Mouse (Mus musculus) lung, postnatal 0 days (tissue): ENCODE measurements around the gene Pacrg. TPM values are rescaled to one million over a fixed set of nuclear protein-coding genes. Genes with fewer than 3 reads are reported as not detected.

Experiments used
- ATAC-seq: fragments of 200-750 bp; cut with Nextera tagmentation; 2 replicates; pipeline ENCODE4 v1.8.0; 2017; ENCODE audit warnings: moderate library complexity
- DNase-seq: peaks from one replicate; pipeline ENCODE4 v3.0.0-alpha.2; 2016; ENCODE audit warnings: low spot score
- H3K27ac ChIP-seq: fragments of 300-500 bp; sonication (generic); 2 replicates; pipeline ENCODE4 v1.5.1; 2014; ENCODE audit warnings: antibody characterized with exemption, mild to moderate bottlenecking, low read length, mixed read lengths
- H3K27me3 ChIP-seq: fragments of 300-500 bp; sonication (generic); replicated peaks from 2 replicates; pipeline ENCODE4 v1.6.1; 2014; ENCODE audit warnings: low read length, mixed read lengths; ENCODE audit not compliant: insufficient read depth
- H3K36me3 ChIP-seq: fragments of 300-500 bp; sonication (generic); 2 replicates; pipeline ENCODE4 v1.6.1; 2014; ENCODE audit warnings: low read length, mixed read lengths; ENCODE audit not compliant: insufficient read depth
- H3K4me1 ChIP-seq: fragments of 300-500 bp; sonication (generic); 2 replicates; pipeline ENCODE4 v1.6.1; 2014; ENCODE audit warnings: antibody characterized with exemption, low read depth, low read length, mixed read lengths; ENCODE audit not compliant: insufficient read depth
- H3K4me2 ChIP-seq: fragments of 300-500 bp; sonication (generic); replicated peaks from 2 replicates; pipeline ENCODE4 v1.6.1; 2014; ENCODE audit warnings: low read depth, mild to moderate bottlenecking, low read length, moderate library complexity, mixed read lengths
- H3K4me3 ChIP-seq: fragments of 300-500 bp; sonication (generic); 2 replicates; pipeline ENCODE4 v1.5.1; 2014; ENCODE audit warnings: low read depth, low read length
- H3K9ac ChIP-seq: fragments of 300-500 bp; sonication (generic); replicated peaks from 2 replicates; pipeline ENCODE4 v1.6.1; 2014; ENCODE audit warnings: low read depth, mild to moderate bottlenecking
- H3K9me3 ChIP-seq: fragments of 300-500 bp; sonication (generic); 2 replicates; pipeline ENCODE4 v1.6.1; 2016; ENCODE audit warnings: low read length, mixed read lengths
- CTCF ChIP-seq: IDR thresholded peaks from 2 replicates; pipeline ENCODE4 v1.5.1; 2016; ENCODE audit warnings: antibody characterized with exemption, mild to moderate bottlenecking
- EP300 ChIP-seq: IDR thresholded peaks from 2 replicates; pipeline ENCODE4 v1.6.1; 2016; ENCODE audit warnings: antibody characterized with exemption, mild to moderate bottlenecking, control low read depth
- WGBS: fragments of 180-500 bp; shearing (Covaris S2); extraction: QIAGEN DNeasy Blood & Tissue Kit; methylation state at CpG from one replicate; pipeline ENCODE4 v1.1.7; 2014; 5-methylcytosine and 5-hydroxymethylcytosine counted together
- polyA plus RNA-seq: library from polyadenylated mRNA; unstranded; fragments of >200 nt; fragmentation: Nextera tagmentation; extraction: Ambion mirVana; gene quantifications from 2 replicates; pipeline ENCODE4 v1.2.1, GENCODE M21; 2015

The Pacrg gene
- polyA plus RNA-seq, 1 experiment from 2014 or later = 6.7 TPM

DNA sequence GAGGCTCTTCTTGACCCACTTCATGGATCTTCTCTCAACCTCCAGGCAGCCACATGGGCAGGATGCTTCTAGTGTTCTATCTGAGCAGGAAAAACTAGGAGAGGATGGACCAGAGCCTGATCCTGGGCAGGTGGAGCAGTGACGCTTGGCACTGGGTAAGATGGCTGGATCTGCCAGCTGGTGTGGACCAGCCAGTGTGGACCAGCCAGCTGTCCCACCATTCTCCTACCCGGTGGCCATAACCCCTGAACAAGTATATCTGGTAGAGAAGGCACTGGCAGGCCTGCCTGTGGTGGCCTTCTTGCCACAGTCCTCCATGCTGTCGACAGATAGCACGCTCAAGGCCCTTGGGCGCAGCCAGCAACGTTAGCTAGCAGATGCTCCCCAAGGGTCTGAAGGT lies 443.2 kb downstream of the Pacrg start:
- H3K27me3 ChIP-seq = no peaks in the 10 kb centered on the region
- H3K4me3 ChIP-seq = no peak overlapping the region
- no peak for DNase-seq
- H3K4me1 ChIP-seq = peaks cover 6% of the 10 kb centered on the region
- no peak overlapping the region for H3K9ac ChIP-seq
- H3K36me3 ChIP-seq = no peaks in the 10 kb centered on the region
- ATAC-seq = no peak
- WGBS = 84% methylated on average over 6 of the region's 6 CpGs
- no peak overlapping the region for H3K4me2 ChIP-seq
- no peaks in the 10 kb centered on the region for H3K9me3 ChIP-seq
- H3K27ac ChIP-seq = no peak overlapping the region
- no peak for TF ChIP-seq CTCF
- no peak for TF ChIP-seq EP300

DNA sequence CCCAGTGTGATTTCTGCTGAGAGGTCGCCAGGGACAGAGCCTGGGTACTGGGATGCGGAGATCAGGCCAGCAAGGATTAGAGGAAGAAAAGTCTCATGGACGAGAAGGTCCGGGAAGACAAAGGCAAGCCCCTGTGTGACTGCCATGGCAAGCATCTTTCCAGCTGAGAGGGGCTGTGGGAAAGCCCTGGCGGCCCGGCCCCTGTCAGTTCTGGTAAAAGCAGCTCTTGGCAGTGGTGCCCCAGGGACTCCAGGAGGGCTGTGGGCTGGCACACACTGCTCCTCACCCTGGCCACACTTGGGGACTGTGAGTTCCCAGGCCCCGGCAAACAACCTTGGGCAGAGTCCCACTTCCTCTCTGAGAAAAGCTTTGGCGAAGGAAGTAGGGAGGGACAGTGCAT lies 445.3 kb downstream of the Pacrg start:
- H3K36me3 ChIP-seq = no peaks in the 10 kb centered on the region
- H3K4me3 ChIP-seq = no peak overlapping the region
- H3K27ac ChIP-seq = no peak overlapping the region
- ATAC-seq (no peak), DNase-seq (no peak)
- TF ChIP-seq CTCF = no peak
- no peak for TF ChIP-seq EP300
- H3K4me2 ChIP-seq = no peak overlapping the region
- H3K27me3 ChIP-seq = no peaks in the 10 kb centered on the region
- 83% methylated on average over 8 of the region's 8 CpGs for WGBS
- no peak overlapping the region for H3K9ac ChIP-seq
- peaks cover 6% of the 10 kb centered on the region for H3K4me1 ChIP-seq
- no peaks in the 10 kb centered on the region for H3K9me3 ChIP-seq

- Histone ChIP-seq H3K4me2 (no peak overlapping the region), H3K9me3 (no peaks in the 10 kb centered on the region), H3K4me3 (no peak overlapping the region), H3K27me3 (no peaks in the 10 kb centered on the region), H3K36me3 (no peaks in the 10 kb centered on the region), H3K4me1 (peaks cover 6% of the 10 kb centered on the region), H3K27ac (no peak overlapping the region), H3K9ac (no peak overlapping the region)
- no peak for DNase-seq
- TF ChIP-seq CTCF (no peak), EP300 (no peak)
- 80% methylated on average over 4 of the region's 4 CpGs for WGBS
- no peak for ATAC-seq
These were observed 446.3 kb downstream of the Pacrg start for GRCm38 (mm10) chr17:10393766-10394165.

DNA sequence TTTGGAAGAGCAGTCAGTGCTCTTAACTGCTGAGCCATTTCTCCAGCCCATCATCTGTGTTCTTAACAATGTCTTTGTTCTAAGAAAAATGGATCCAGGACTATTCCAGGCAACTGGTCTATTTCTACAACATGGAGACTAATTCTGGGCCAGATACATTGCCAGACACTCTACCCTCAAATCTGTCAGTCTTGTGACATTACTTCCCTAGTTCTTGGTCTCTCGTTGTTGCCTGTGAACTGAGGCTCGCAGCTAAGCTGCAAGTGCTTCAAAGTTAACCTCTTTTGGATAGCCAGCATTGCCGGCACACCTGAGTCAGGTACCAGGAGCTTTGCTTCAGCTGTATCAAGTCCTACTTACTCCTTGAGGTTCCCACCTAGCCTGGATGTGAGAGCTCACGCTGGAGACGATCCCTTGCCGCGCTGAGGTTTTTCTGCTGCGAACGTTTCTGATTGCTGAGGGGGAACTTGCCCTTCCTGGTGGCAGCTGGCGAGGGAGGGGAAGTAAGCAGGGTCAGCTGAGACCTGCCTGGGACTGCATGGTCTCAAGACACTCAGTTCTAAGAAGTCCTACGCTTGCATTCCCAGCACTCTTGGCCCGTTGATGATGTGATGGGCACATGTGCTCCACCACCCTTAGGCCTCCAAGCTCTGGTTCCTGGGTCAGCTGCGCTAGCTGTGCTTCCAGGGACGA lies 447.6 kb downstream of the Pacrg start:
- H3K4me1 ChIP-seq = peaks cover 3% of the 10 kb centered on the region; the same call in 1 of the 2 replicates
- no peaks in the 10 kb centered on the region for H3K36me3 ChIP-seq
- TF ChIP-seq EP300 = no peak
- no peak for TF ChIP-seq CTCF
- H3K4me2 ChIP-seq = no peak overlapping the region
- H3K27ac ChIP-seq = no peak overlapping the region
- DNase-seq (no peak), ATAC-seq (no peak)
- no peak overlapping the region for H3K4me3 ChIP-seq
- H3K9me3 ChIP-seq = no peaks in the 10 kb centered on the region
- no peak overlapping the region for H3K9ac ChIP-seq
- no peaks in the 10 kb centered on the region for H3K27me3 ChIP-seq
- 74% methylated on average over 14 of the region's 14 CpGs for WGBS

GRCm38 (mm10) chr17:10390232-10391172 lies 449.6 kb downstream of the Pacrg start:
- peak; percentile 67 for DNase-seq
- no peaks in the 10 kb centered on the region for H3K9me3 ChIP-seq

DNA sequence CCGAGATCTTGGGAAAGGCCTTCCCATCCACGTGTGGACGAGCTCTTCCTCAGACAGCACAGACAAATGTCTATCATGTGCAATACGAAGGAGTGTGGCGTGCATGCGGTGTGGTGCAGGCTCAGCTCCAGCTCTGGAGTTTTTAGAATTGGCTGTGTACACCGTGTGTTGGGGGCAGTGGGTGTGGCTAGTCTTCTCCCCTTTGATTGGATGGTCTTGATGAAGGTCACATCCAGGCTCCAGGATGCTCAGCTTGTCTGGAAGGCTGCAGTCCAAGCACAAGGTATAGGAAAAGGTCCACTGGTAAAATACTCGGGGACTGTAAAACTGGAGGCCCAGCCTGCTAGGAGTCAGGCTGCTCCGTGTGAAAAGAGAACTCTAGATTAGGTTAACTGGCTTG lies 450.4 kb downstream of the Pacrg start:
- H3K4me1 ChIP-seq = peaks cover 3% of the 10 kb centered on the region; the same call in 1 of the 2 replicates
- H3K9me3 ChIP-seq = no peaks in the 10 kb centered on the region
- no peak for TF ChIP-seq EP300
- TF ChIP-seq CTCF = no peak
- ATAC-seq (no peak), DNase-seq (no peak)
- 65% methylated on average over 9 of the region's 9 CpGs for WGBS
- H3K9ac ChIP-seq = no peak overlapping the region
- no peak overlapping the region for H3K4me2 ChIP-seq
- no peaks in the 10 kb centered on the region for H3K36me3 ChIP-seq
- H3K27me3 ChIP-seq = no peaks in the 10 kb centered on the region
- peak overlapping the region; percentile 20; the same call in 1 of the 2 replicates for H3K27ac ChIP-seq
- no peak overlapping the region for H3K4me3 ChIP-seq

More at GRCm38 (mm10) chr17:10390232-10391172, 449.6 kb downstream of the Pacrg start:
- Histone ChIP-seq H3K9ac (no peak overlapping the region), H3K4me1 (peaks cover 3% of the 10 kb centered on the region; the same call in 1 of the 2 replicates), H3K36me3 (no peaks in the 10 kb centered on the region), H3K27ac (peak overlapping the region; percentile 20), H3K4me3 (no peak overlapping the region), H3K4me2 (no peak overlapping the region), H3K27me3 (no peaks in the 10 kb centered on the region)
- ATAC-seq = peak; percentile 91
- TF ChIP-seq CTCF (no peak), EP300 (peak; percentile 85)
- 38% methylated on average over 19 of the region's 19 CpGs for WGBS
